Mouse (Mus musculus): Measurements from ENCODE around the gene Col12a1. TPM values are rescaled to one million over a fixed set of nuclear protein-coding genes. Genes with fewer than 3 reads are reported as not detected.

The Col12a1 gene
- total RNA-seq (2021): 100 to 1,000 TPM; 212 to 230 TPM
- long read RNA-seq, experiment 1, partial matches to known transcripts: 52 of 60 reads
- long read RNA-seq, experiment 1, other reads (novel, unspliced or antisense): 8 of 60 reads
- long read RNA-seq, experiment 2, full-length matches to known transcripts: 3 of 74 reads
- long read RNA-seq, experiment 2, partial matches to known transcripts: 60 of 74 reads
- long read RNA-seq, experiment 2, other reads (novel, unspliced or antisense): 11 of 74 reads

GRCm38 (mm10) chr9:79718481-79719370, at the start of gene Col12a1:
Gene Col12a1, minus strand, starts transcription at chr9:79718831.
- peak; percentile 76 to 88 for DNase-seq (ENCODE audit: low spot score in 2 of 2)

GRCm38 (mm10) chr9:79766991-79767545, 48.4 kb upstream of the Col12a1 start:
- no peak for DNase-seq (ENCODE audit: low spot score in 2 of 2)

GRCm38 (mm10) chr9:79765329-79765728, 46.7 kb upstream of the Col12a1 start:
- DNase-seq (ENCODE audit: low spot score in 2 of 2): no peak

GRCm38 (mm10) chr9:79762519-79762918, 43.9 kb upstream of the Col12a1 start:
- no peak for DNase-seq (ENCODE audit: low spot score in 2 of 2)

- DNase-seq (ENCODE audit: low spot score in 2 of 2): no peak
Measured at GRCm38 (mm10) chr9:79760076-79760475, 41.4 kb upstream of the Col12a1 start.

- DNase-seq (ENCODE audit: low spot score in 2 of 2): peak; percentile 88 to 96
Measured at GRCm38 (mm10) chr9:79759385-79760005, 40.9 kb upstream of the Col12a1 start, which contains the start of gene Cox7a2. Gene Cox7a2, minus strand, starts transcription at chr9:79759878.

GRCm38 (mm10) chr9:79755311-79755710, 36.7 kb upstream of the Col12a1 start:
- DNase-seq (ENCODE audit: low spot score in 2 of 2): no peak

- DNase-seq (ENCODE audit: low spot score in 2 of 2): no peak
Measured at GRCm38 (mm10) chr9:79751846-79752245, 33.2 kb upstream of the Col12a1 start.

- DNase-seq (ENCODE audit: low spot score in 2 of 2): no peak
Measured at GRCm38 (mm10) chr9:79750709-79751108, 32.1 kb upstream of the Col12a1 start.

GRCm38 (mm10) chr9:79745036-79745435, 26.4 kb upstream of the Col12a1 start:
- DNase-seq (ENCODE audit: low spot score in 2 of 2): no peak

GRCm38 (mm10) chr9:79735608-79736007, 17.0 kb upstream of the Col12a1 start:
- no peak for DNase-seq (ENCODE audit: low spot score in 2 of 2)

GRCm38 (mm10) chr9:79730301-79730700, 11.7 kb upstream of the Col12a1 start:
- DNase-seq (ENCODE audit: low spot score in 2 of 2): peak in 1 of 2 experiments; percentile 13

GRCm38 (mm10) chr9:79723090-79723489, 4.5 kb upstream of the Col12a1 start:
- DNase-seq (ENCODE audit: low spot score in 2 of 2): peak in 1 of 2 experiments; percentile 11

- DNase-seq (ENCODE audit: low spot score in 2 of 2): peak in 1 of 2 experiments; percentile 66
Measured at GRCm38 (mm10) chr9:79721056-79721455, 2.4 kb upstream of the Col12a1 start.

- DNase-seq (ENCODE audit: low spot score in 2 of 2): peak in 1 of 2 experiments; percentile 16
Measured at GRCm38 (mm10) chr9:79720143-79720542, 1.5 kb upstream of the Col12a1 start.

GRCm38 (mm10) chr9:79719451-79719850, 820 bp upstream of the Col12a1 start:
- peak in 1 of 2 experiments; percentile 59 for DNase-seq (ENCODE audit: low spot score in 2 of 2)

- peak in 1 of 2 experiments; percentile 51 for DNase-seq (ENCODE audit: low spot score in 2 of 2)
Measured at GRCm38 (mm10) chr9:79717836-79718475, 675 bp downstream of the Col12a1 start.

GRCm38 (mm10) chr9:79716909-79717835, 1.5 kb downstream of the Col12a1 start:
- DNase-seq (ENCODE audit: low spot score in 2 of 2): peak in 1 of 2 experiments; percentile 84

- peak in 1 of 2 experiments; percentile 12 for DNase-seq (ENCODE audit: low spot score in 2 of 2)
Measured at GRCm38 (mm10) chr9:79716496-79716895, 2.1 kb downstream of the Col12a1 start.

All from gastrocnemius, postnatal 4 days (tissue).